Mouse (Mus musculus) CD4-positive naive resting alpha-beta T cell, adult 76 days (primary cell): ENCODE data around the gene Brat1. TPM values are rescaled to one million over a fixed set of nuclear protein-coding genes. Genes with fewer than 3 reads are reported as not detected.

Experiments
- total RNA-seq: library from RNA; stranded (reverse); gene quantifications from one replicate; pipeline ENCODE4 v1.2.4, GENCODE M21; 2023

Brat1 gene
- total RNA-seq = 18.2 TPM

GRCm38 (mm10) chr5:140704378-140705251 is at the start of gene Brat1:
Gene Brat1 (plus strand): TSS chr5:140705011.

GRCm38 (mm10) chr5:140702103-140702513 is 2.7 kb upstream of the Brat1 start, which contains the start of gene Iqce:
Gene Iqce (minus strand): TSS chr5:140702378.

GRCm38 (mm10) chr5:140723822-140724221 is 19.0 kb downstream of the Brat1 start, which contains the start of gene Amz1:
Gene Amz1 (plus strand): TSS chr5:140724127.

Other genes with a start within 250 kb of the Brat1 start
- 9.1 TPM for gene Chst12, start 199.5 kb upstream of the Brat1 start, total RNA-seq
- gene Grifin, start 139.9 kb upstream of the Brat1 start, total RNA-seq = 1.0 TPM
- gene Lfng, start 97.7 kb upstream of the Brat1 start, total RNA-seq = 102 TPM
- 114 TPM for gene Ttyh3, start 56.0 kb upstream of the Brat1 start, total RNA-seq
- gene Iqce, start 2.6 kb upstream of the Brat1 start, total RNA-seq = 43.6 TPM
- gene Amz1, start 19.1 kb downstream of the Brat1 start, total RNA-seq = 5.2 TPM
- gene Gna12, start 125.4 kb downstream of the Brat1 start, total RNA-seq = 20.8 TPM